In the genomic region with DNA sequence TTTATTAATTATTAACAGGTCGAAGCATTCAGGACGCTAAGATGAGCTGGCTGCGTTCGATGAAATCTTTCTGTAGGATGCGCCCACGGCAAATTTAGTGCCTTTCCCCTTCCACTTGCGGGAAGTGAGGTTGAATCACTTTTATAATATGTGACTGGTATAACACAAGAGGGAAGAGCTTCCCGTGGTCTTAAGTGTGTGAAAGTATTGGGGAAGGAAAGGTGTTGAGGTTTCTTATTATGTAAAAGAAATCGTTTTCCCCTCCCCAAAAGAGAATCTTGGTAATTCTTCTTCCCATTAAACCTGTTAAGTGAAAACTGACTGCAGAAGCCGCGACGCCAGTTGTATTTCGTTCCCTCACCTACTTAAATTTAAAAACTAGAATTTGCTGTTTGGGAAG, we compare ENCODE assay signal across 8 mouse cellular contexts.
DNase-seq lines count a peak whose midpoint lies in the region; ATAC-seq lines count a peak whose summit lies in the region.

No protein-coding gene starts in this region.

- no peaks in the 10 kb centered on the region for H3K4me1 ChIP-seq in erythroblast, embryonic 14.5 days (ENCODE audit: control insufficient read depth)
- H3K4me1 ChIP-seq in neural tube, embryonic 11.5 days (ENCODE audit: control insufficient read depth, insufficient read depth, low read length) = peaks cover 10% of the 10 kb centered on the region
- peaks cover 6% of the 10 kb centered on the region for H3K4me1 ChIP-seq in liver, embryonic 12.5 days

- no peaks in the 10 kb centered on the region for H3K36me3 ChIP-seq in erythroblast, embryonic 14.5 days (ENCODE audit: control insufficient read depth)
- no peaks in the 10 kb centered on the region for H3K36me3 ChIP-seq in neural tube, embryonic 11.5 days (ENCODE audit: control insufficient read depth, insufficient read depth, low read length)
- H3K36me3 ChIP-seq in liver, embryonic 12.5 days = no peaks in the 10 kb centered on the region

- ATAC-seq in erythroblast, adult 5-6 weeks (replicated peaks; ENCODE audit: low FRiP score, poor library complexity, severe bottlenecking) = no peak
- no peak for ATAC-seq in neural tube, embryonic 11.5 days (ENCODE audit: insufficient read depth, low FRiP score, low TSS enrichment)
- no peak for ATAC-seq in liver, embryonic 12.5 days

- peak overlapping the region; percentile 57 for H3K4me3 ChIP-seq in erythroblast, embryonic 14.5 days (replicated peaks)
- peak overlapping the region; percentile 73 for H3K4me3 ChIP-seq in neural tube, embryonic 11.5 days (ENCODE audit: low read depth, low read length)
- peak overlapping the region; percentile 62 for H3K4me3 ChIP-seq in liver, embryonic 12.5 days

- no peak overlapping the region for H3K9ac ChIP-seq in neural tube, embryonic 11.5 days (ENCODE audit: low read length)
- H3K9ac ChIP-seq in liver, embryonic 12.5 days = no peak overlapping the region

- no peaks in the 10 kb centered on the region for H3K9me3 ChIP-seq in erythroblast, embryonic 14.5 days (ENCODE audit: control insufficient read depth, low read length)
- H3K9me3 ChIP-seq in neural tube, embryonic 11.5 days (ENCODE audit: control insufficient read depth, low read length) = no peaks in the 10 kb centered on the region
- H3K9me3 ChIP-seq in liver, embryonic 12.5 days (replicated peaks) = no peaks in the 10 kb centered on the region

- H3K27me3 ChIP-seq in erythroblast, embryonic 14.5 days (ENCODE audit: control insufficient read depth) = peaks cover 44% of the 10 kb centered on the region
- H3K27me3 ChIP-seq in neural tube, embryonic 11.5 days (ENCODE audit: control insufficient read depth, insufficient read depth, low read length) = peaks cover 18% of the 10 kb centered on the region
- H3K27me3 ChIP-seq in liver, embryonic 12.5 days (replicated peaks) = peaks cover 67% of the 10 kb centered on the region

- H3K27ac ChIP-seq in neural tube, embryonic 11.5 days (ENCODE audit: low read depth, low read length) = no peak overlapping the region
- H3K27ac ChIP-seq in liver, embryonic 12.5 days = no peak overlapping the region

- peak overlapping the region; percentile 99 for H3K4me2 ChIP-seq in neural tube, embryonic 11.5 days (ENCODE audit: low read depth)
- peak overlapping the region; percentile 82 for H3K4me2 ChIP-seq in liver, embryonic 12.5 days

- no peak for DNase-seq in neural tube, embryonic 11.5 days (ENCODE audit: low spot score)
- no peak for DNase-seq in neural tube, embryonic 10.5 days (ENCODE audit: extremely low spot score, low spot score)
- DNase-seq in right cerebral cortex, postnatal 36 days (ENCODE audit: low spot score in 2 of 2) = no peak
- no peak for DNase-seq in adrenal gland, adult 8-10 months
- DNase-seq in retina, postnatal 1 day = no peak

- 7% methylated on average over 13 of the region's 13 CpGs for WGBS in neural tube, embryonic 11.5 days
- WGBS in liver, embryonic 12.5 days (ENCODE audit: insufficient replicate concordance) = 14% methylated on average over 13 of the region's 13 CpGs
